Mouse (Mus musculus) heart, adult 8-10 months (tissue): ENCODE data around the gene Scn11a. TPM values are rescaled to one million over a fixed set of nuclear protein-coding genes. Genes with fewer than 3 reads are reported as not detected.

ENCODE experiments used
- DNase-seq: peaks from one replicate; pipeline ENCODE4 v3.0.0; 2022; ENCODE audit warnings: low spot score
- total RNA-seq, 4 experiments: library from RNA; stranded (reverse); gene quantifications; 2 replicates each; pipeline ENCODE4 v1.2.4; 2022

Scn11a gene
- total RNA-seq, result under 1 TPM in 1 of 4 experiments, not detected in 3; 0.09 TPM

GRCm38 (mm10) chr9:119825297-119825696 lies at the start of gene Scn11a:
TSS of gene Scn11a (minus strand) at chr9:119825456.
- DNase-seq, result no peak

DNA sequence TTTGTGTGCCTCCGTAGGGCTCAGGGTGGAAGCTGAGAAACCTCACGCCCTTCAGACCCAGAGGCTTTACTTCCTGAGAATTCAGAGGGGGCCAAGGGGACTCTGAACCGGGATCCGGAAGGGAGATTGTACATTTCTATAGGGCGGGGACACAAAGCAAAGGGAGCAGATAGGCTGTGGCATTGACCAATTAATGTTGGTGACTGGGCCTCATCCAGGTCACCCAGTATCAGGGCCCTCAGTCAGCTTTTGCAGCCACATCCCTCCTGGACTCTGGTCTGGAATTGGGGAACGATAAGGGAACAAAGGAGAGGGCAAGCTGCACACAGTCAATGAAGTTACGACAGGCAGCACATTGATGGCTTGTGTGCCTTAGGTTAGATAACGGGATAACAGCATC lies 28.9 kb upstream of the Scn11a start:
- DNase-seq, result no peak

DNA sequence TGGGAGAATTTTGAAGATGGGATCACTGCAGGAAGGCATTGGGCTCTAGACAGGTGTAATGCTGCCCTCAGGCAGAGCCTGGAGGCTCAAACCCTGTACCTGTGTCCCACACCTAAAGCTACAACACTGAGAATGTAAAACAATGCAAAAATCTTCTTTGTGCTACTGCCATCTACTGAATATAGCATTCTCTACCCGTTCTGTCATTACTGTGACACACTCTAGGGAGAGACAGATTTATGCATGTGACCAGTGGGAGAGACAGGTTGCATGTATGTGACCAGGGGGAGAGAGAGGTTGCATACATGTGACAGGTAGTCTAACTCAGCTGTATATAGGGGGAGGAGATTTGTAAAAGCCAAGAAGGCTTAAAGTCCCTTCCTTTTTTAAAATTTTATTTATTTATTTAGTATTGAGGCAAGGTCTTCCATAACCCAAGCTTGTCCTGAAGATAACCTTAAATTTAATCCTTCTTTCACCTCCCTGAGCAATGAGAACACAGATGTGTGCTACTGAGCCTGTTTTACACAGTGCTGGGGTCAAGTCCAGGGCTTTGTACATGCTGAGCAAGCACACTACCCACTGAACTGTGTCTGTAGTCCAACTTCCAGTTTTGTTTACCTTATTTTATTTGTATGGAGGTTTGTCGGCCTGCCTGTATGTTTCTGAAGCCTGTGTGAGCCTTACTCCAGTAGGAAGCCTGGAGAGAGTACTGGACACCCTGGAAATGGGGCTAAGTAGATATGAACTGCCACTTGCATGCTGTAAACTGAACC lies 28.0 kb upstream of the Scn11a start:
- DNase-seq, result no peak

- DNase-seq, result no peak
Measured at GRCm38 (mm10) chr9:119852347-119853030, 27.2 kb upstream of the Scn11a start.

DNA sequence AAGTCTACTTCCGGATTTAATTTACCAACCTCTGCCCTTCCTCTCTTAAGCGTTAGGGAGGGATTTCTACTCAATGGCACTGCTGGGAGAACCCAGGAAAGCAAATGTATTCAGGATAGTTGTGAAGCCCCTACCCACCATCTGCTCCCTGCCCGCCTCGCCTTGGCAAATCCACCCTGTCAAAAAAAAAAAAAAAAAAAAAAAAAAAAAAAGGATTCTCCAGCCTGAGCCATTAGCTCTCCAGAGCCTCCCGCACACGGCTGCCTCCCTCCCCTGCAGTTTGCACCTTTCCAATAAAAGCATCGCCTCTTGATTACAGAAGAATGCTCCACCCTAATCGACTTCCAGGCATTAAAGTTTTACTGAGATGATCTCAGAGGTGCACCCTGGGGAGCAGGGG lies 24.0 kb upstream of the Scn11a start:
- no peak for DNase-seq

DNA sequence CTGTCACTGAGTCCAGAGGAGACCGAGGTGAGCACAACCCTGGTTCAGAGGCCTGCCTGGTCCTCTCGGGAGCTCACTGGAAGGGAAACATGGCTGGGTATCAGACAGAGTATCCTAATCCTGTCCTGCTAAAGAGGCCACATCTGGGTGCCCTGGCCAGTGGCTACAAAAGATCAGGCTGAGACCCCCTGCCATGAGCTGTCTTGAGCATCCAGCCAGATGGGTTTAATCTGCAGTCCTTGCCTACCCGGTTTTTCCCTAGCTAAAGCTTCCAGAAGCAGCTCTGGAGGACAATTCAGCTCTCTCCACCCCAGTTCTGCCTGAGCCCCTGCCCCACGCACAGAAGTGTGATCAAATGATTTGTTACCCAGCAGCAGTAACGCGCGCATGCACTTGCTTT lies 23.4 kb upstream of the Scn11a start:
- no peak for DNase-seq

- no peak for DNase-seq
Measured at GRCm38 (mm10) chr9:119847187-119847586, 21.9 kb upstream of the Scn11a start.

GRCm38 (mm10) chr9:119844724-119845123 lies 19.5 kb upstream of the Scn11a start:
- no peak for DNase-seq

DNA sequence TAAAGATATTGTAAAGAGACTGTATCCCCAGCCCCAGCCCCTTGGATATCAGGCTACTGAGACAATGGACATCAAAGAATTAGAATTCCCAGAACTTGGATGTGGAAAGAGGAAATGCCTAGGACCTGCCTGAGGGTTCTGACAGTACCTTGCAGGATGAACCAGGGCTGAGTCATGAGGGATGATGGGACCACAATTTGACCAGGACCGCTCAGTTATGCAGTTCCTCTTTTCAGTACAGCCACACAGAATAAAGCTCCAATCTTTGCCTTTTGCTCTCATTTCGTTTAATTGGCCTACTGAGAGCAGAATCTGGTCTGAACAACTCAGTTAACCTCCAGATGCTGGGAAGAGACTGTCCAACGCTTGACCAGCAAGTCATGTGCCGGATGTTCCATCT lies 18.3 kb upstream of the Scn11a start:
- DNase-seq, result no peak

DNA sequence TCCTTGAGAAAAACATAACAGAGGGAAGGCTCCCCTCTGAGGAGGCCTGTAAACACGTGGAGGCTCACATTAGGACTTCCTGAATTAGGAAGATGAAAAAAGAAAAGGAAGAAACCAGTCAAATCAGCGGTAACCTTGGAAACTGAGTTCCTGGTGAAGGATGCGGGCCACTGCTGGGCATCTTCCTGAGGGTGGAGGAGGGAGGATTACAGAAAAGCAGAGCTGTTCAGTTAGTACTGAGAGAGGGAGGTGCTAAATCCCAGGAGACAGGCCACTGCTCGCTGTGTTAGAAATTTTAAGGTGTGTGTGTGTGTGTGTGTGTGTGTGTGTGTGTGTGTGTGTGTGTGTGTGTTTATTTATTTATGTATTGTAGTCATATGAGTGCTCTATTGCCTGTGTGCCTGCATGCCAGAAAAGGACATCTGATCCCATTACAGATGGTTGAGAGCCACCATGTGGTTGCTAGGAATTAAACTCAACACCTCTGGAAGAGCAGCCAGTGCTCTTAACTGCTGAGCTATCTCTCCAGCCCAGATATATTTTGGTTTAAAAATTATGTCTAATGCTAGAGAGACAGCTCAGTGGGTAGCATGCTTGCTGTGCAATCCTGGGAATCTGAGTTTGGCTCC lies 17.4 kb upstream of the Scn11a start:
- DNase-seq, result no peak

- no peak for DNase-seq
Measured at GRCm38 (mm10) chr9:119842091-119842490, 16.8 kb upstream of the Scn11a start.

GRCm38 (mm10) chr9:119841159-119841558 lies 15.9 kb upstream of the Scn11a start:
- DNase-seq, result no peak

GRCm38 (mm10) chr9:119835581-119836125 lies 10.4 kb upstream of the Scn11a start:
- no peak for DNase-seq

DNA sequence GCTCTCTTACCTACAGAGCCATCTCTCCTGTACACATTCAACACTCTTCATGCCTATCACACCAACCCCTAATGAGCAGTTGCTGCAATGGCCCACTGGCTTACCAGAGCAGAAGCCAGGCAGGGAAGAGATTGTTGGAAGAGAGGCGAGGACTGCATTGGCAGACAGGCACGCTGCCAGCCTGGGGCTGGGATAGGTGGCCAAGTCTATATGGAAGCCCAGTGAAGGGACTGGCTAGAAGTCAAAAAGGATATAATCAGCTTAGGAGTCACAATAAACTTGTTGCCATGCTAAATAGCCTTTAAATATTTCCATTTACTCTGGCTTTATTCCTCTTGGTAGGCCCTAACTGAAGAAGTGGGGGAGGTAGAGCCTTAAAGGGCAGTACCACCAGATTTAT lies 5.7 kb upstream of the Scn11a start:
- no peak for DNase-seq

GRCm38 (mm10) chr9:119823722-119824121 lies 1.5 kb downstream of the Scn11a start:
- no peak for DNase-seq

DNA sequence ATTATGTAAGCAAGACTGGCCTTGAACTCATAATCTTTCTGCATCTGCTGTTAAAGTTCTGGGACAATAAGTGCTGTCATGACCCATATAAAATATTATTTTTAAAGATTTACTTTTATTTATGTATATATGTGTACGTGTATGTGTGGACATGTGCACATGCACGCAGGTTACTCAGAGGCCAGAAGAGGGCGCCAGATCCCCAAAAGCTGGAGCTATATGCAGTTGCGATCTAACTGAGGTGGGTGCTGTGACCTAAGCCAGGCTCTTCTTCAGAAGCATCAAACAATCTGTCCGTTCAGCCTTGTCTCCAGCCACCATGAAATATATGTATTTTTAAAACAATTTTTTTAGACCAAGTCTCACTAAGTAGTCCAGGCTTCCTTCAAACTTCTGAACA lies 11.6 kb downstream of the Scn11a start:
- DNase-seq, result no peak

DNA sequence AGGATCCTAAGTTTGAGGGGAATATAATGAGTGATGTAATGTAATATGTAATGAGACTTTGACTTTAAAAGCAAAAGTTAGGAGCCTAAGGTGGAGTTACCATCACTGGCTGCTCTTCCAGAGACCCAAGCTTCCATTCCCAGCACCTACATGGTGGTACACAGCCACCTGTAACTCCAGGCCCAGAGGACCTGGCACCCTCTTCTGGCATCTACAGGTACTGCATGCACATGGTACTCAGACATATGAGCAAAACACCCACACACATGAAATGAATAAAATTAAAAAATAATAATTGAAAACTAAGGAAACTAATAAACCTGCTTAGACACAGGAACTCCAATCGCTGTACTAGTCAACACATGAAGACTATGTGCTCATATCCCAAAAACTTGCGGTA lies 18.8 kb downstream of the Scn11a start:
- no peak for DNase-seq

GRCm38 (mm10) chr9:119804501-119804847 lies 20.8 kb downstream of the Scn11a start:
- no peak for DNase-seq

DNA sequence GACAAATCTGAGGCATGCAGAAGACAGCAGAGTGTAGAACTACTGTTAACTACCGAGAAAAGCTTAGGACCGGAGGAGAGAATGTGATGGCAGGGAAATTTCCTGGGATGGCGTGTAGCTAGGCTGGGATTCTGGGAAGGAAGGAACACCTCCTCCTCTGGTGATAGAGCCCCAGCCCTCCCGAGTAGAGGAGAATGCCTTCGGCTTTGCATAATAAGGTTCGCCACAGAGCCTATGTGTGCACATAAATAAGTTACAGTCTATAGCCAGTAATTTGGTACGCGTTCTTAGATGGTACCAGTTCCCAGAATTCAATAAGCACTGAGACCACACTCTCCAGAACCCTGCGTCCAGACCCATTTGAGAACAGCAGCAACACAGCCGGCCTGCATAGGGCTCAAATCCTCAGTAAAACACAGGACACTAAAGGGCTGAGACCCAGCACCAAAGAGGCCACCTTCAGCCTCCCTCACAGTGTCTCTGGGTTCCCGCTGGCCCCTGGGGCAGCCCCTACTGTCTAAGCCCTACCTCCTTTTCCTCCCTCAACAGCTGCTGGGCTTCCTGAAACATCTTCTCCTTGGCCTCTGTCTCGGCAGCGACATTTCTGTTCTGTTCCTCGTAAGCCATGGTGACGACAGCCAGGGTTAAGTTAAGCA lies 21.3 kb downstream of the Scn11a start:
- no peak for DNase-seq

GRCm38 (mm10) chr9:119803169-119803827 lies 22.0 kb downstream of the Scn11a start:
- DNase-seq, result no peak

DNA sequence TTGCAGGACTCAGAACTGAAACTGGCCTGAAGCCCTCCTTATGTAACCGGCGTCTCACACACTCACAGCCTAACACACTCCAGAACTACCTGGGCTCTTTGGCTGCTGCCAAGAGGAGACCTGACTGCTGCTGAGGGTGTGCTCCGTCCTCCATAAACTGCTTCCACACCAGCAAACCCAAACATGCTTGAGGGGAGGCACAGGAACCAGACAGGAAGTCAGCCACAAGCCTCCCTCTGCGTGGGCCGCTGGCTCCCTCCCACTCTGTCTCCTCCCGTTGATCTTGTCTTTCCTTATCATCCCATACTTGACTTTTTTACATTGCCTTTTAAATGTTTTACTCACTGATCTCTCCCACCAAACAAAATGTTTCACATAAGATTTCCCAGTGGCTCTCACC lies 23.8 kb downstream of the Scn11a start:
- no peak for DNase-seq

GRCm38 (mm10) chr9:119796791-119797190 lies 28.5 kb downstream of the Scn11a start:
- DNase-seq, result no peak
